Mouse (Mus musculus) erythroblast, embryonic 14.5 days (primary cell): ENCODE measurements at regions not wholly inside any gene's neighbourhood (a gene's known extent, or its start where the extent isn't known, plus 50 kb on each side); places are given as distances from the start of the nearest gene placed in this dataset.
"Not testable (repeated sequence)": the region's sequence is repeated elsewhere in the genome, so short reads cannot be mapped to it uniquely, and the experiment has no call there.

Source experiments
- GATA1 ChIP-seq: IDR thresholded peaks from 2 replicates; pipeline ENCODE4 v1.6.1; 2012; ENCODE audit warnings: low read length, inconsistent platforms, mixed read lengths
- TAL1 ChIP-seq: IDR thresholded peaks from 3 replicates; pipeline ENCODE4 v1.6.1; 2012; ENCODE audit warnings: low read length, inconsistent platforms, mixed read lengths

DNA sequence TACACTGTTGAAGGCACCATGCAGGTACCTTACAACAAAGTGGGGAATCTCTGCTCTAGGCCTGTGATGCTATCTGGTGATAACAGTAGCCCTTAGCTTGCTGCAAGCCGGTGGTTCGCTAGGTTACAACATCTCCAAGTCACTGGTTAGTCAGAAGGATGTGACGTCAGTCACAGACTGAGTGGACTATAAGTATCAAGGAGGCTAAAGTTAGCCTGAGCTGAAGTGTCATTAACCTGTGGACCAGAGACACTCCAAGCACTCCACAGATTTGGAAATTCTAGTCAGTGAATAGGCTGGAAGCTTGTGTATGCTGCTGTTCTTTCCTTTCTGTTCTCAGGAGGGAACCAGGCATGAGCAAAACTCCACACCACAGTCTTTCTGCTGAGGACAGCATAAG, 88.4 kb downstream of the Zxdb start:
- not testable (repeated sequence) for TF ChIP-seq TAL1, GATA1
